Mouse (Mus musculus) v-Abl transformed pro-B cells (cell line): Measurements from ENCODE around the gene Gm4567.
"Not testable (repeated sequence)": the region's sequence is repeated elsewhere in the genome, so short reads cannot be mapped to it uniquely, and the experiment has no call there.

Experiments
- in situ Hi-C, 2 experiments: fragments of 400-800 bp; cut with MboI; formaldehyde crosslinking; loops; one replicate each; pipeline ENCODE4 v1.15.1; 2025; ENCODE audit not compliant: unreplicated experiment in 2 of 2

The Gm4567 gene

DNA sequence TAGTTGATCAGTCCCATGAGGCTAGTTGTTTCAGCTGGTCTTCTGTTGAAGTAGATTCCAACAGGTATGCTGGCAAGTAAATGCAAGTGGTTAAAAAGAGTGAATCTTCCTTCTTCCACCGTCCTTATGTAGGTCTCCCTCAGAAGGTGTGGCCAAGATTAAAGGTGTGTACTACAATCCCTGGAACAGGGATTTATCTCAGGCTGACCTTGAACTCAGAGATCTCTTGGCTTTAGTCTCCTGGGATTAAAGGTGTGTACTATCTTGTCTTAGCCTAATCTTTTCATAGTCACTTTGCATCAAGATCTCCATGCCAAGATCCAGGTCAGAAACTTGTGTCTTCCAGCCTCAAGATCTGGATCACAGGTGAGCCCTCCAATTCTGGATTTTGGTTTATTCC is at the start of gene Gm4567:
Gm4567 (minus strand) TSS at position 101 of the 400 bp plus-strand sequence.
- in situ Hi-C loops, result not testable (repeated sequence)

DNA sequence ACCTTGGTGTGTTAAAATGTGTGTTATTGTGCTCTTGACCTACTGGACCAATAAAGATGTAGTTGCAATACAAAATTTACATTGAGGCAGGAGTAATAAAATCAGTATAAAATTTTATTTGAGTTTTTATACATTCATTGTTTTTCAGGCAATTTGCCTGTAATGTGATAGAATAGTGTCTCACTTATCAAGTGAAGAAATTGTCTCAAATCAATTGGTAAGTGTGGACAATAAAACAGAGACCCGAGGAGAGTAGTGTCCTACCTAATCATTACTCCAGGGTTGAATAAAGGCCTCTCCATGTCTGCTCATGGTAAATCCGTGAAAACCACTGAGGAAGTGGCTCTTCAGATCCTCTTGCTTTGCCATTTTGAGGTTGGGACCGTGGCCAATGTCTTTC is 41.9 kb upstream of the Gm4567 start, which contains the start of gene Vmn1r157:
Vmn1r157 (plus strand) TSS at position 301 of the 400 bp plus-strand sequence.
- in situ Hi-C loops, result not testable (repeated sequence)

DNA sequence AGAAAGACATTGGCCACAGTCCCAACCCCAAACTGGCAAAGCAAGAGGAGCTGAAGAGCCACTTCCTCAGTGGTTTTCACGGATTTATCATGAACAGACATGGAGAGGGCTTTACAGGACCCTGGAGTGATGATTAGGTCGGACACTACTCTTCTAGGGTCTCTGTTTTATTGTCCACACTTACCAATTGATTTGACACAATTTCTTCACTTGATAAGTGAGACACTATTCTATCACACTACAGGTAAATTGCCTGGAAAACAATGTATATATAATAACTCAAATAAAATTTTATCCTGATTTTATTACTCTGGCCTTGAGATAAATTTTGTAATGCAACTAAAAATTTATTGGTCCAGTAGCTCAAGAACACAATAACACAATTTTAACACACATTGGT is 27.3 kb downstream of the Gm4567 start, which contains the start of gene Gm8693:
Gm8693 (minus strand) TSS at position 101 of the 400 bp plus-strand sequence.
- in situ Hi-C loops, result not testable (repeated sequence)
